Mouse (Mus musculus): Measurements from ENCODE around the gene Prune2.

- TF ChIP-seq CTCF (IDR thresholded peaks at IDR 0.05; ENCODE audit: borderline replicate concordance, control insufficient read depth, extremely low read depth, insufficient read depth, low read length, poor library complexity) (no peak), POLR2A (IDR thresholded peaks at IDR 0.05; ENCODE audit: control insufficient read depth, extremely low read depth, insufficient read depth, low read length, poor library complexity) (no peak)
These were observed 312.8 kb downstream of the Prune2 start for GRCm38 (mm10) chr19:17268669-17269068.

Measured in thymus, adult 2 months (tissue).